Mouse (Mus musculus) testis, adult 2 months (tissue): ENCODE results near the gene Crip1. TPM values are rescaled to one million over a fixed set of nuclear protein-coding genes. Genes with fewer than 3 reads are reported as not detected.

ENCODE experiments used
- H3K27ac ChIP-seq: fragments of 200-500 bp; 2 replicates; pipeline ENCODE4 v1.5.1; 2012; ENCODE audit warnings: low read depth, low read length; ENCODE audit not compliant: control insufficient read depth, insufficient read depth
- H3K27me3 ChIP-seq: fragments of 200-500 bp; 2 replicates; pipeline ENCODE4 v1.6.1; 2012; ENCODE audit warnings: mild to moderate bottlenecking, low read length, moderate library complexity; ENCODE audit not compliant: control insufficient read depth, insufficient read depth
- H3K36me3 ChIP-seq: fragments of 200-500 bp; 2 replicates; pipeline ENCODE4 v1.6.1; 2012; ENCODE audit warnings: mild to moderate bottlenecking, low read length; ENCODE audit not compliant: control insufficient read depth, insufficient read depth
- H3K4me1 ChIP-seq: fragments of 200-500 bp; 2 replicates; pipeline ENCODE4 v1.6.1; 2012; ENCODE audit warnings: low read length; ENCODE audit not compliant: control insufficient read depth, insufficient read depth
- H3K4me3 ChIP-seq: fragments of 200-500 bp; 2 replicates; pipeline ENCODE4 v1.5.1; 2012; ENCODE audit warnings: low read depth, mild to moderate bottlenecking, low read length, moderate library complexity, mixed read lengths; ENCODE audit not compliant: control insufficient read depth
- CTCF ChIP-seq: fragments of 200-500 bp; IDR thresholded peaks from 2 replicates; pipeline ENCODE4 v1.5.1; 2012; ENCODE audit warnings: low read depth, mild to moderate bottlenecking, inconsistent platforms, low read length, moderate library complexity; ENCODE audit not compliant: control insufficient read depth, insufficient read depth, insufficient replicate concordance
- POLR2A ChIP-seq: fragments of 200-500 bp; IDR thresholded peaks from 2 replicates; pipeline ENCODE4 v1.6.1; 2012; ENCODE audit warnings: low read depth, mild to moderate bottlenecking, inconsistent platforms, low read length, moderate library complexity; ENCODE audit not compliant: control insufficient read depth
- polyA plus RNA-seq: library from polyadenylated mRNA; depleted of rRNA; stranded (reverse); fragments of >200 nt; gene quantifications from 2 replicates; pipeline ENCODE4 v1.2.3, GENCODE M21; 2012

Gene Crip1
- polyA plus RNA-seq, 1 experiment, result 30.4 TPM

- Histone ChIP-seq H3K27ac (no peak overlapping the region), H3K4me1 (no peaks in the 10 kb centered on the region), H3K27me3 (no peaks in the 10 kb centered on the region), H3K36me3 (no peaks in the 10 kb centered on the region), H3K4me3 (no peak overlapping the region)
- TF ChIP-seq POLR2A, result no peak
- no peak for TF ChIP-seq CTCF
Observed at GRCm38 (mm10) chr12:113114141-113114540, 32.0 kb upstream of the Crip1 start.

- no peaks in the 10 kb centered on the region for H3K36me3 ChIP-seq
- no peak for TF ChIP-seq CTCF
- no peak for TF ChIP-seq POLR2A
- H3K27ac ChIP-seq, result no peak overlapping the region
Observed at GRCm38 (mm10) chr12:113114856-113115538, 31.1 kb upstream of the Crip1 start.

GRCm38 (mm10) chr12:113119516-113120410 is 26.4 kb upstream of the Crip1 start:
- TF ChIP-seq CTCF, result peak; percentile 59; the same call in 1 of the 2 replicates
- TF ChIP-seq POLR2A, result no peak
- H3K36me3 ChIP-seq, result peaks cover 2% of the 10 kb centered on the region; the same call in 1 of the 2 replicates
- no peaks in the 10 kb centered on the region for H3K4me1 ChIP-seq
- H3K27ac ChIP-seq, result no peak overlapping the region
- H3K4me3 ChIP-seq, result no peak overlapping the region
- H3K27me3 ChIP-seq, result no peaks in the 10 kb centered on the region

More at GRCm38 (mm10) chr12:113114856-113115538, 31.1 kb upstream of the Crip1 start:
- H3K4me3 ChIP-seq, result no peak overlapping the region
- H3K27me3 ChIP-seq, result no peaks in the 10 kb centered on the region
- no peaks in the 10 kb centered on the region for H3K4me1 ChIP-seq

- Histone ChIP-seq H3K4me1 (no peaks in the 10 kb centered on the region), H3K27me3 (no peaks in the 10 kb centered on the region), H3K4me3 (no peak overlapping the region), H3K27ac (no peak overlapping the region), H3K36me3 (peaks cover 2% of the 10 kb centered on the region)
- no peak for TF ChIP-seq POLR2A
- no peak for TF ChIP-seq CTCF
Observed at GRCm38 (mm10) chr12:113124726-113125125, 21.4 kb upstream of the Crip1 start.

- Histone ChIP-seq H3K4me1 (no peaks in the 10 kb centered on the region), H3K36me3 (peaks cover 2% of the 10 kb centered on the region)
- no peak for TF ChIP-seq POLR2A
- no peak for TF ChIP-seq CTCF
Observed at GRCm38 (mm10) chr12:113130732-113131131, 15.4 kb upstream of the Crip1 start.

GRCm38 (mm10) chr12:113131601-113132000 is 14.5 kb upstream of the Crip1 start:
- no peaks in the 10 kb centered on the region for H3K4me1 ChIP-seq
- no peaks in the 10 kb centered on the region for H3K27me3 ChIP-seq
- H3K36me3 ChIP-seq, result peaks cover 2% of the 10 kb centered on the region; the same call in 1 of the 2 replicates
- H3K27ac ChIP-seq, result no peak overlapping the region
- TF ChIP-seq CTCF (no peak), POLR2A (no peak)
- H3K4me3 ChIP-seq, result no peak overlapping the region

More at GRCm38 (mm10) chr12:113130732-113131131, 15.4 kb upstream of the Crip1 start:
- Histone ChIP-seq H3K27ac (no peak overlapping the region), H3K27me3 (no peaks in the 10 kb centered on the region), H3K4me3 (no peak overlapping the region)

GRCm38 (mm10) chr12:113132567-113132966 is 13.5 kb upstream of the Crip1 start:
- no peak overlapping the region for H3K4me3 ChIP-seq
- H3K27me3 ChIP-seq, result no peaks in the 10 kb centered on the region
- no peak overlapping the region for H3K27ac ChIP-seq
- H3K4me1 ChIP-seq, result no peaks in the 10 kb centered on the region
- peaks cover 2% of the 10 kb centered on the region; the same call in 1 of the 2 replicates for H3K36me3 ChIP-seq
- TF ChIP-seq CTCF (no peak), POLR2A (no peak)
